8 mouse cellular contexts compared by ENCODE assay signal in the genomic region with DNA sequence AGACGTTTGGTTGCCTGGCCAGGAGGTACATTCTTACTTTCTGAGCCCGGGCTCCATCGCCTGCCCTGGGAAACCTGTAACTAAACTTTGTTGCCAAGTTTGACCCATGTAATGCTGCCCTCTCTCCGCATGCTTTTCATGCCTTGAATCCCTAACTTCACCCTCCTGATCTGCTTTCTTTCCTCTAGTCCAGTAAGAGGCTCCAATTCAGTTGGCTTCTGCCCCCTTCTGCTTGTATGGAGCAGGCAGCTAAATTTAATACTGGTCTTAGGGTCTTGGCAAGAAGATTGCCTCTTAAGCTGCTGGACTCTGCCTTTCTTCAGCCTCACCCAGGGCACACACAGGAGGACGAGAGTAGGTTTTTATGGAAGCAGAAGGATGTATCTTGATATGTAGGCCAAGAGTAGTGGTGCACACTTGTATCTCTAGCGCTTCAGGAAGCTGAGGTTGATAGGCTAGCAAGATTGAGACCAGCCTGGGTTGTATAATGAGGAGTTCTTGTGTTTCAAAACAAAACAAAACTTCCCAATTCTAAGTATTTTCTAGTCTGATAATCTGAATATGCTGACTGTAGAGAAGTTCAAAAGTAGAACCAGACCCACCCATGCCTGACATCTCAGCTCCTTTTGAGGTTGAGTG. TPM values are rescaled to one million over a fixed set of nuclear protein-coding genes. Genes with fewer than 3 reads are reported as not detected.
DNase-seq lines count a peak whose midpoint lies in the region; ATAC-seq and TF ChIP-seq lines count a peak whose summit lies in the region.

No protein-coding gene starts in this region.

- no peaks in the 10 kb centered on the region for H3K36me3 ChIP-seq in heart, embryonic 11.5 days (ENCODE audit: control insufficient read depth, insufficient read depth, low read length)
- H3K36me3 ChIP-seq in E14TG2a.4 (ENCODE audit: insufficient read depth, low read length), result no peaks in the 10 kb centered on the region
- no peaks in the 10 kb centered on the region for H3K36me3 ChIP-seq in forebrain, embryonic 16.5 days (ENCODE audit: control insufficient read depth, insufficient read depth)
- H3K36me3 ChIP-seq in liver, postnatal 0 days (replicated peaks; ENCODE audit: insufficient read depth, low read length), result no peaks in the 10 kb centered on the region

- TF ChIP-seq EP300 in liver, postnatal 0 days (IDR thresholded peaks at IDR 0.05; ENCODE audit: low read depth), result no peak

- H3K27me3 ChIP-seq in heart, embryonic 11.5 days (ENCODE audit: control insufficient read depth, insufficient read depth, low read length), result no peaks in the 10 kb centered on the region
- peaks cover 7% of the 10 kb centered on the region; the same call in 1 of the 2 replicates for H3K27me3 ChIP-seq in E14TG2a.4 (ENCODE audit: insufficient read depth, low read length)
- no peaks in the 10 kb centered on the region for H3K27me3 ChIP-seq in forebrain, embryonic 16.5 days (replicated peaks; ENCODE audit: control insufficient read depth, insufficient read depth, low read length)
- no peaks in the 10 kb centered on the region for H3K27me3 ChIP-seq in liver, postnatal 0 days (ENCODE audit: insufficient read depth, low read length)

- no peak for DNase-seq in heart, postnatal 25 days (ENCODE audit: low spot score)
- DNase-seq in liver, postnatal 0 days, result no peak
- DNase-seq in adrenal gland, postnatal 4 days (ENCODE audit: low spot score in 2 of 2), result no peak
- no peak for DNase-seq in cerebellum, postnatal 4 days (ENCODE audit: low spot score in 2 of 2)
- no peak for DNase-seq in kidney, adult 11 months

- no peaks in the 10 kb centered on the region for H3K9me3 ChIP-seq in heart, embryonic 11.5 days (replicated peaks; ENCODE audit: control insufficient read depth, low read length)
- H3K9me3 ChIP-seq in E14TG2a.4 (ENCODE audit: low read length), result no peaks in the 10 kb centered on the region
- H3K9me3 ChIP-seq in forebrain, embryonic 16.5 days (ENCODE audit: control insufficient read depth, low read length), result no peaks in the 10 kb centered on the region
- no peaks in the 10 kb centered on the region for H3K9me3 ChIP-seq in liver, postnatal 0 days (ENCODE audit: low read length)

- peak overlapping the region; percentile 63 for H3K9ac ChIP-seq in heart, embryonic 11.5 days (ENCODE audit: low read depth, low read length)
- H3K9ac ChIP-seq in forebrain, embryonic 16.5 days (replicated peaks; ENCODE audit: low read depth, low read length), result peak overlapping the region; percentile 48
- H3K9ac ChIP-seq in liver, postnatal 0 days (replicated peaks), result peak overlapping the region; percentile 66

- peak overlapping the region; percentile 89 for H3K27ac ChIP-seq in heart, embryonic 11.5 days (ENCODE audit: low read depth, low read length)
- H3K27ac ChIP-seq in forebrain, embryonic 16.5 days (ENCODE audit: low read length), result peak overlapping the region; percentile 57
- peak overlapping the region; percentile 93 for H3K27ac ChIP-seq in liver, postnatal 0 days (ENCODE audit: low read depth)

- intact Hi-C loops in heart, postnatal 25 days (cut with DNase I), result loop anchor here (2.0 kb wide), 1 partner anchor 61 kb away; no protein-coding TSS in a partner anchor

- 25% methylated on average over 6 of the region's 6 CpGs for WGBS in heart, embryonic 11.5 days (ENCODE audit: insufficient replicate concordance)
- 25% methylated on average over 6 of the region's 6 CpGs for WGBS in forebrain, embryonic 16.5 days
- WGBS in liver, postnatal 0 days (ENCODE audit: insufficient replicate concordance), result 15% methylated on average over 6 of the region's 6 CpGs

- TF ChIP-seq CTCF in E14TG2a.4 (conservative IDR thresholded peaks at IDR 0.05; ENCODE audit: low read length), result no peak
- peak; percentile 33; the same call in 1 of the 2 replicates for TF ChIP-seq CTCF in liver, postnatal 0 days (IDR thresholded peaks at IDR 0.05; ENCODE audit: low read depth)

- H3K4me2 ChIP-seq in heart, embryonic 11.5 days, result peak overlapping the region; percentile 69
- peak overlapping the region; percentile 58 for H3K4me2 ChIP-seq in forebrain, embryonic 16.5 days (ENCODE audit: low read length)
- peak overlapping the region; percentile 95 for H3K4me2 ChIP-seq in liver, postnatal 0 days (ENCODE audit: low read depth, low read length)

- ATAC-seq in heart, embryonic 11.5 days (replicated peaks; ENCODE audit: insufficient number of reproducible peaks, low FRiP score, low TSS enrichment), result no peak
- no peak for ATAC-seq in forebrain, embryonic 16.5 days
- no peak for ATAC-seq in liver, postnatal 0 days

- H3K4me1 ChIP-seq in heart, embryonic 11.5 days (ENCODE audit: control insufficient read depth, insufficient read depth, low read length), result peaks cover 65% of the 10 kb centered on the region
- peaks cover 49% of the 10 kb centered on the region for H3K4me1 ChIP-seq in E14TG2a.4 (replicated peaks; ENCODE audit: low read depth, low read length)
- H3K4me1 ChIP-seq in forebrain, embryonic 16.5 days (replicated peaks; ENCODE audit: control insufficient read depth, insufficient read depth, low read length), result peaks cover 34% of the 10 kb centered on the region
- peaks cover 51% of the 10 kb centered on the region for H3K4me1 ChIP-seq in liver, postnatal 0 days (ENCODE audit: insufficient read depth)

- peak overlapping the region; percentile 42 for H3K4me3 ChIP-seq in heart, embryonic 11.5 days (ENCODE audit: low read depth, low read length)
- H3K4me3 ChIP-seq in E14TG2a.4 (replicated peaks; ENCODE audit: low read length), result peak overlapping the region; percentile 81
- peak overlapping the region; percentile 53 for H3K4me3 ChIP-seq in forebrain, embryonic 16.5 days (replicated peaks; ENCODE audit: low read length)
- peak overlapping the region; percentile 67 for H3K4me3 ChIP-seq in liver, postnatal 0 days (ENCODE audit: low read depth, low read length)

RNA-seq across cellular contexts. Expression of gene Rai1, which starts 10.9 kb away (rescaled TPM):
- 20.5 and 24.4 TPM in 2 replicates for polyA plus RNA-seq in heart, embryonic 11.5 days (2014; fragmentation: Nextera tagmentation; extraction: Ambion mirVana)
- total RNA-seq in heart, postnatal 25 days (2021), result 10 to 100 TPM; 23.4 to 24.4 TPM
- 30.2 and 30.3 TPM in 2 replicates for polyA plus RNA-seq in forebrain, embryonic 16.5 days (2015; fragmentation: Nextera tagmentation; extraction: Ambion mirVana)
- polyA plus RNA-seq in liver, postnatal 0 days (2015; fragmentation: Nextera tagmentation; extraction: Ambion mirVana), result 3.8 and 4.4 TPM in 2 replicates
- 10 to 100 TPM; 61.4 to 69.8 TPM for total RNA-seq in adrenal gland, postnatal 4 days (2021)
